Mouse (Mus musculus) midbrain, embryonic 14.5 days (tissue): ENCODE data around the gene Rhbdl3. TPM values are rescaled to one million over a fixed set of nuclear protein-coding genes. Genes with fewer than 3 reads are reported as not detected.

Experiments used
- ATAC-seq: fragments of 200-750 bp; cut with Nextera tagmentation; 2 replicates; pipeline ENCODE4 v1.8.0; 2017; ENCODE audit warnings: moderate number of reproducible peaks, moderate library complexity; ENCODE audit not compliant: low FRiP score, low TSS enrichment
- DNase-seq: peaks from one replicate; pipeline ENCODE4 v3.0.0-alpha.2; 2015
- H3K27ac ChIP-seq: fragments of 300-500 bp; sonication (generic); replicated peaks from 2 replicates; pipeline ENCODE4 v1.5.1; 2014; ENCODE audit warnings: mild to moderate bottlenecking, low read depth, low read length, moderate library complexity
- H3K27me3 ChIP-seq: fragments of 300-500 bp; sonication (generic); 2 replicates; pipeline ENCODE4 v1.6.1; 2014; ENCODE audit warnings: low read length, control low read depth, mixed read lengths; ENCODE audit not compliant: control insufficient read depth, insufficient read depth
- H3K36me3 ChIP-seq: fragments of 300-500 bp; sonication (generic); 2 replicates; pipeline ENCODE4 v1.6.1; 2014; ENCODE audit warnings: low read length, control low read depth; ENCODE audit not compliant: control insufficient read depth, insufficient read depth
- H3K4me1 ChIP-seq: fragments of 300-500 bp; sonication (generic); 2 replicates; pipeline ENCODE4 v1.6.1; 2014; ENCODE audit warnings: mild to moderate bottlenecking, antibody characterized with exemption, low read length, control low read depth; ENCODE audit not compliant: control insufficient read depth, insufficient read depth
- H3K4me2 ChIP-seq: fragments of 300-500 bp; sonication (generic); 2 replicates; pipeline ENCODE4 v1.6.1; 2014; ENCODE audit warnings: mild to moderate bottlenecking, low read length, moderate library complexity
- H3K4me3 ChIP-seq: fragments of 300-500 bp; sonication (generic); replicated peaks from 2 replicates; pipeline ENCODE4 v1.5.1; 2014; ENCODE audit warnings: low read depth, low read length
- H3K9ac ChIP-seq: fragments of 300-500 bp; sonication (generic); replicated peaks from 2 replicates; pipeline ENCODE4 v1.6.1; 2014; ENCODE audit warnings: mild to moderate bottlenecking, low read length, moderate library complexity
- H3K9me3 ChIP-seq: fragments of 300-500 bp; sonication (generic); 2 replicates; pipeline ENCODE4 v1.6.1; 2016; ENCODE audit warnings: low read length, control low read depth, mixed read lengths; ENCODE audit not compliant: control insufficient read depth
- WGBS: fragments of 180-500 bp; shearing (Covaris S2); extraction: QIAGEN DNeasy Blood & Tissue Kit; methylation state at CpG from one replicate; pipeline ENCODE4 v1.1.7; 2014; 5-methylcytosine and 5-hydroxymethylcytosine counted together
- polyA plus RNA-seq: library from polyadenylated mRNA; unstranded; fragments of >200 nt; fragmentation: Nextera tagmentation; extraction: Ambion mirVana; gene quantifications from 2 replicates; pipeline ENCODE4 v1.2.1, GENCODE M21; 2014

Rhbdl3 gene
- polyA plus RNA-seq, 1 experiment from 2014 or later = 12.2 TPM

DNA sequence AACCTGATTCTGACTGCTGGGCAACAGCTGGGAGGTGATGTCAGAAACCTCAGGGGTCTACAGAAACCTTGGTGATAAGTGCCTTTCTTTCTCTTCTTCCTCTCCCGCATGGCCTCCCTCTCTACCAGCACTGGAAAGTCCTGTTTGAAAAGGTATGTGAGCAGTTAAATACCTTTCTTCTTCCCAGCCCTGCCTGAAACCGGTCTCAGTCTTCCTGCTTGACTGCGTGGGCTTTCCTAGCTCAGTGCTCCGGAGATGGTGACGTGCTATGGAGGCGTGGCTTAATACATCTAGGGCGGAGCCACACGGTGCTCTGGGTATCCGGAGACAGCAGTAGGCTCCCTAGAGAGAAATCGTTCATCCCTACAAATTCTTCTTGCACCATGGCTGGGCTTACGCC is 1.8 kb downstream of the Rhbdl3 start:
- H3K4me3 ChIP-seq = peak overlapping the region; percentile 71
- H3K9me3 ChIP-seq = no peaks in the 10 kb centered on the region
- H3K36me3 ChIP-seq = no peaks in the 10 kb centered on the region
- peak; percentile 90 for DNase-seq
- peaks cover 29% of the 10 kb centered on the region for H3K4me1 ChIP-seq
- peak overlapping the region; percentile 73; the same call in 1 of the 2 replicates for H3K9ac ChIP-seq
- peak overlapping the region; percentile 99 for H3K4me2 ChIP-seq
- H3K27me3 ChIP-seq = no peaks in the 10 kb centered on the region
- ATAC-seq = peak; percentile 57; the same call in 1 of the 2 replicates
- 1% methylated on average over 11 of the region's 11 CpGs for WGBS
- 0 out of 2 replicates have a peak overlapping the region, but pooled peaks have one; percentile 86 for H3K27ac ChIP-seq

- no peaks in the 10 kb centered on the region for H3K36me3 ChIP-seq
- ATAC-seq (no peak), DNase-seq (no peak)
- no peak overlapping the region for H3K27ac ChIP-seq
- peaks cover 29% of the 10 kb centered on the region for H3K4me1 ChIP-seq
- no peaks in the 10 kb centered on the region for H3K9me3 ChIP-seq
- no peak overlapping the region for H3K9ac ChIP-seq
- H3K27me3 ChIP-seq = no peaks in the 10 kb centered on the region
- WGBS = 78% methylated on average over 3 of the region's 3 CpGs
- H3K4me3 ChIP-seq = no peak overlapping the region
- H3K4me2 ChIP-seq = no peak overlapping the region
These were observed 3.0 kb downstream of the Rhbdl3 start for GRCm38 (mm10) chr11:80303746-80304145.

DNA sequence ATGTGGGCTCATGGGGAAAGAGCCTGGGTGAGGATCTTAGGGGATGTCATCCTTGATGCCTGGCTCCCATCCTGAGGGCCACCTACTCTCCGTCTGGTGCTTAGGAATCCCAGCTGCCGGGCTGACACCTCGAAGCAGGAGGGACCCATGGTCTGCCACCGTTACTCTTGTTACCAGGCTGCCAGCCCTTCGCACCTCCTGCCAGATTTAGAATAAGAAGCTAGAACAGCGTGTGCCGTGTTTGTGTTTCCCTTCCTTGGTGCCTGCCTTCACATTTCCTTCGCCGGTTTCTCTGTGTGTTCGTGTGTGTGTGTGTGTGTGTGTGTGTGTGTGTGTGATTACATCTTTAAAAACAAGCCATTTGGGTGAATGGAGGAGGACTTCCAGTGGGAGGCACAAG is 4.1 kb downstream of the Rhbdl3 start:
- H3K9me3 ChIP-seq = no peaks in the 10 kb centered on the region
- H3K36me3 ChIP-seq = no peaks in the 10 kb centered on the region
- DNase-seq (no peak), ATAC-seq (no peak)
- H3K4me1 ChIP-seq = peaks cover 18% of the 10 kb centered on the region
- no peak overlapping the region for H3K4me2 ChIP-seq
- H3K4me3 ChIP-seq = no peak overlapping the region
- no peaks in the 10 kb centered on the region for H3K27me3 ChIP-seq
- H3K27ac ChIP-seq = no peak overlapping the region
- H3K9ac ChIP-seq = no peak overlapping the region
- WGBS = 92% methylated on average over 10 of the region's 10 CpGs

DNA sequence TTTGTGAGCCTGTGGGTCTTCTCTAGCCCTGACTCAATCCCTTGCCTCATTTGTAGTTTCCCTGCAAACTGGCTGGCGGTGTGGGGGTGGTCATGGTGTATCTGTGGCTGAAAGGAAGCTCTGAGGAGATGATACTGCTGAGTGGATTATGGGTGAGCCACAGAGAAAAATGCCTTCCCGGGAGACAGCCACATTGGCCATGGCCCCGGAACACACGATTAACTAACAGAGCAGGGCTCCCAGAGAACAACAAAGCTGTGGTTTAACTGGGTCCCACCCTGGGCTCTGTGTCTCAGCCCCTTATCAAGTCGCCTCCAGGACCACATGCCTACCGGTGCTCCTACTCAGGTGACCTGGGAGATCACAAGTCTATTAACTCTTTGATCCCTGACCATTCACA is 7.8 kb downstream of the Rhbdl3 start:
- H3K4me3 ChIP-seq = no peak overlapping the region
- 34% methylated on average over 6 of the region's 6 CpGs for WGBS
- no peak overlapping the region for H3K27ac ChIP-seq
- no peak for ATAC-seq
- no peak overlapping the region for H3K9ac ChIP-seq
- H3K36me3 ChIP-seq = no peaks in the 10 kb centered on the region
- no peak overlapping the region for H3K4me2 ChIP-seq
- peaks cover 24% of the 10 kb centered on the region for H3K4me1 ChIP-seq
- no peaks in the 10 kb centered on the region for H3K9me3 ChIP-seq
- no peaks in the 10 kb centered on the region for H3K27me3 ChIP-seq
- peak; percentile 61 for DNase-seq

DNA sequence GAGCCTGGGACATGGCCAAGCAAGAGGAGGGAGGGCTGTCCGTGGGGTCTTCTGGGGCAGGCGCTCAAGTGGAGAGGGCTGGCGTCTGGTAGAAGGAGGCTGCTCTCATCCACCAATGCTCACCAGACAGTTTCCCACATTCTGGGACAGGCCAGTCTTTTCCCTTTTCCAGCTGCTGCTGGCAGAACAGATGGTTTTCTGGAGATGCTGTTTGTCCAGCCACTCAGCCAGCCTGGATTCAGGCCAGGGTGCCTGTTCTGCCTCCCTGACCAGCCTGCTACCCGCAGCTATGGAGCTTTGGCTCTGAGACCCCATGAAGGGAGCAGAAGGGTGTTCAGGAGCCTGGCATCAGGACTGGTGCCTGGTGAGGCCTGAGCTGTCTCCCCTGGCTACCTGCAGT is 10.6 kb downstream of the Rhbdl3 start:
- WGBS = 50% methylated on average over 4 of the region's 4 CpGs
- Histone ChIP-seq H3K27me3 (no peaks in the 10 kb centered on the region), H3K4me2 (no peak overlapping the region), H3K4me3 (no peak overlapping the region), H3K36me3 (no peaks in the 10 kb centered on the region), H3K4me1 (peaks cover 46% of the 10 kb centered on the region), H3K27ac (peak overlapping the region; percentile 67), H3K9ac (no peak overlapping the region), H3K9me3 (no peaks in the 10 kb centered on the region)
- no peak for ATAC-seq
- DNase-seq = no peak

DNA sequence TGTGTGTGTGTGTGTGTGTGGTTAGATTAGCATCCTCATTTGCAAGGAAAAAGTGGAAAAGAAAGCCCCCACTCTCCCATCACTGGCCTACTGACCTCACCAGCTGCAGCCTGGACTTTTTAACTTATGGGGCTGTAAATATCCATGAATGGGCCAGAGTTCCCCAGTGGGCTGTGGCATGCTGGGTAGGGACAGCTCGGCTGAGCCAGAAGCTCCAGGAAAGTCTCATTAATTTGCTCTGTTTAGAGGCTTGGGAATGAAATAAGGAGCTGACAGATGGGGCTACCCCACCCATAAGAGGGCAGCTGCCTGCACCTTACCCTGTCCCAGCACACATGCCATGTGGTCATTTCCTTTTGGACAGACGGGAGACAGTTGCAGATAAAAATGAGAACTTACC is 11.3 kb downstream of the Rhbdl3 start:
- Histone ChIP-seq H3K27me3 (no peaks in the 10 kb centered on the region), H3K4me1 (peaks cover 51% of the 10 kb centered on the region), H3K9ac (no peak overlapping the region), H3K9me3 (no peaks in the 10 kb centered on the region), H3K4me2 (no peak overlapping the region), H3K27ac (peak overlapping the region; percentile 75), H3K36me3 (no peaks in the 10 kb centered on the region), H3K4me3 (no peak overlapping the region)
- no peak for DNase-seq
- 17% methylated on average over 2 of the region's 2 CpGs for WGBS
- ATAC-seq = no peak

DNA sequence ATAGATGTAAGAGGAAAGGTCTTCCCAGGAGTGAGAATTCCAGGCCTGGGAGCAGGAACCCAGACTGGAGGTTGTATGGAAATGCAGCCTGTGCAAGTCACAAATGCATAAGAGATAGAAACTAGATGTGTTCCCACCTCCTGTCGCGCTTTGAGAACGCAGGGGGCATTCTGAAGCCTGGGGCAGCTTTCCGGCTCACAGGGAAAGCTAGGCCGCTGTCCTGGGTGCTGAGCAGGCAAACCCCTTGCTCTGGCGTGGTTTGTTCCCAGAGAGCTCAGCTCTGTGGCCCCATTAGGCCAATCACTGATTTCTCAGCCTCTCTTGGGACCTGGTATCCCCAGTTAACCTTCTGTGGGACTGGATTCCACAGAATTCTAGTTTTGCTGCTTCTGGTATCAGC is 11.9 kb downstream of the Rhbdl3 start:
- H3K9ac ChIP-seq = no peak overlapping the region
- no peaks in the 10 kb centered on the region for H3K9me3 ChIP-seq
- ATAC-seq (no peak), DNase-seq (no peak)
- peak overlapping the region; percentile 75 for H3K27ac ChIP-seq
- WGBS = 7% methylated on average over 6 of the region's 6 CpGs
- H3K36me3 ChIP-seq = no peaks in the 10 kb centered on the region
- H3K4me3 ChIP-seq = no peak overlapping the region
- no peak overlapping the region for H3K4me2 ChIP-seq
- H3K4me1 ChIP-seq = peaks cover 51% of the 10 kb centered on the region
- H3K27me3 ChIP-seq = no peaks in the 10 kb centered on the region

- H3K36me3 ChIP-seq = no peaks in the 10 kb centered on the region
- ATAC-seq = no peak
- H3K27me3 ChIP-seq = no peaks in the 10 kb centered on the region
- 0 out of 2 replicates have a peak overlapping the region, but pooled peaks have one; percentile 75 for H3K27ac ChIP-seq
- no peaks in the 10 kb centered on the region for H3K9me3 ChIP-seq
- no peak overlapping the region for H3K9ac ChIP-seq
- WGBS = 74% methylated on average over 1 of the region's 1 CpGs
- DNase-seq = no peak
- no peak overlapping the region for H3K4me3 ChIP-seq
- no peak overlapping the region for H3K4me2 ChIP-seq
- H3K4me1 ChIP-seq = peaks cover 51% of the 10 kb centered on the region
These were observed 12.8 kb downstream of the Rhbdl3 start for GRCm38 (mm10) chr11:80313462-80313861.

- no peak overlapping the region for H3K27ac ChIP-seq
- DNase-seq (no peak), ATAC-seq (no peak)
- no peaks in the 10 kb centered on the region for H3K27me3 ChIP-seq
- H3K9ac ChIP-seq = no peak overlapping the region
- no peak overlapping the region for H3K4me3 ChIP-seq
- WGBS = 77% methylated on average over 4 of the region's 4 CpGs
- H3K4me2 ChIP-seq = no peak overlapping the region
- no peaks in the 10 kb centered on the region for H3K36me3 ChIP-seq
- H3K4me1 ChIP-seq = peaks cover 51% of the 10 kb centered on the region
- no peaks in the 10 kb centered on the region for H3K9me3 ChIP-seq
These were observed 13.2 kb downstream of the Rhbdl3 start for GRCm38 (mm10) chr11:80313944-80314343.
